Mouse (Mus musculus) cerebellum, adult (tissue): ENCODE results near the gene Myo6.

Source experiments
- ATAC-seq: cut with Nextera tagmentation; 2 replicates; pipeline ENCODE4 v1.9.2; 2017; ENCODE audit warnings: mild to moderate bottlenecking, moderate library complexity, mixed read lengths; ENCODE audit not compliant: insufficient number of reproducible peaks, low FRiP score, low TSS enrichment

The Myo6 gene

GRCm38 (mm10) chr9:80344451-80345000 lies 179.7 kb downstream of the Myo6 start:
- no peak for ATAC-seq

- no peak for ATAC-seq
Measured at GRCm38 (mm10) chr9:80351295-80351677, 186.5 kb downstream of the Myo6 start.

GRCm38 (mm10) chr9:80351678-80352331 lies 187.0 kb downstream of the Myo6 start:
- ATAC-seq: no peak

- ATAC-seq: no peak
Measured at GRCm38 (mm10) chr9:80360063-80360462, 195.2 kb downstream of the Myo6 start.
